ENCODE assay signal across 21 mouse cellular contexts in genomic region chr5:139758096-139758495, GRCm38 (mm10). TPM values are rescaled to one million over a fixed set of nuclear protein-coding genes. Genes with fewer than 3 reads are reported as not detected.
DNase-seq lines count a peak whose midpoint lies in the region; ATAC-seq and TF ChIP-seq lines count a peak whose summit lies in the region.
"Had no signal": no experiment of that assay in that cellular context is flagged by ENCODE, and none has a peak within 500 bp of the region (broad histone marks: within the 10 kb centered on the region; RNA-seq: fewer than 3 reads in every experiment).

No protein-coding gene starts in this region.

- ATAC-seq in frontal cortex, adult (ENCODE audit: low TSS enrichment) = peak; percentile 93
- no peak for ATAC-seq in megakaryocyte-erythroid progenitor cell, adult 5-6 weeks (replicated peaks; ENCODE audit: low FRiP score, low TSS enrichment, poor library complexity, severe bottlenecking)
- ATAC-seq: hindbrain, postnatal 0 days; intestine, postnatal 0 days; lung, postnatal 0 days; midbrain, embryonic 13.5 days had no signal

- peak overlapping the region; percentile 67 for H3K27ac ChIP-seq in left cerebral cortex, adult 2 months
- H3K27ac ChIP-seq: embryonic facial prominence, embryonic 10.5 days; heart, embryonic 10.5 days; hindbrain, embryonic 10.5 days; hindbrain, postnatal 0 days; limb, embryonic 15.5 days; liver, embryonic 15.5 days; midbrain, embryonic 13.5 days; neural tube, embryonic 13.5 days; stomach, postnatal 0 days had no signal

- intact Hi-C loops in left cerebral cortex, adult 2 months (cut with DNase I) = no loop called here

- no peak for DNase-seq in frontal cortex, postnatal 14 days (ENCODE audit: low spot score in 2 of 2)
- DNase-seq in left cerebral cortex, adult 2 months (ENCODE audit: extremely low spot score in 1 of 2, low spot score in 2 of 2) = peak; percentile 48 to 65
- DNase-seq in left cerebral cortex, adult 11 months (ENCODE audit: low spot score) = no peak
- DNase-seq in frontal cortex, postnatal 36 days (ENCODE audit: low spot score in 2 of 2) = peak; percentile 69 to 79
- DNase-seq in telencephalon, adult 2 months (ENCODE audit: low read depth, low spot score) = peak; percentile 81
- DNase-seq in cerebellum, adult 9-10 months = no peak
- DNase-seq: adrenal gland, postnatal 36 days; cerebellum, adult 18-20 months had no signal

- no peak overlapping the region for H3K4me3 ChIP-seq in left cerebral cortex, adult 2 months
- H3K4me3 ChIP-seq: embryonic facial prominence, embryonic 10.5 days; heart, embryonic 10.5 days; hindbrain, embryonic 10.5 days; limb, embryonic 15.5 days; liver, embryonic 15.5 days; midbrain, embryonic 13.5 days; neural tube, embryonic 13.5 days had no signal

- TF ChIP-seq CTCF in left cerebral cortex, adult 2 months (IDR thresholded peaks at IDR 0.05) = no peak

RNA-seq across cellular contexts. Expression of gene Ints1, which starts 17.4 kb away (rescaled TPM):
- 100 to 1,000 TPM in 1 of 2 experiments, 10 to 100 TPM in 1; 91.9 to 102 TPM for total RNA-seq in left cerebral cortex, adult 2 months (2021)
- 106 and 117 TPM in 2 replicates for total RNA-seq in megakaryocyte-erythroid progenitor cell, adult 5-6 weeks (2014; fragmentation: Nextera tagmentation)
- total RNA-seq in megakaryocyte-erythroid progenitor cell, adult 5-6 weeks (2017) = 33.9 and 34.7 TPM in 2 replicates

RNA-seq across cellular contexts. Expression of gene Micall2, which starts 22.0 kb away (rescaled TPM):
- 1 to 10 TPM; 2.2 to 3.7 TPM for total RNA-seq in left cerebral cortex, adult 2 months (2021)
- 13.2 and 13.9 TPM in 2 replicates for total RNA-seq in megakaryocyte-erythroid progenitor cell, adult 5-6 weeks (2014; fragmentation: Nextera tagmentation)
- total RNA-seq in megakaryocyte-erythroid progenitor cell, adult 5-6 weeks (2017) = 2.6 and 5.7 TPM in 2 replicates

RNA-seq across cellular contexts. Expression of gene Mafk, which starts 33.2 kb away (rescaled TPM):
- 10 to 100 TPM in 1 of 2 experiments, 1 to 10 TPM in 1; 8.9 to 11.5 TPM for total RNA-seq in left cerebral cortex, adult 2 months (2021)
- 23.8 and 24.3 TPM in 2 replicates for total RNA-seq in megakaryocyte-erythroid progenitor cell, adult 5-6 weeks (2014; fragmentation: Nextera tagmentation)
- total RNA-seq in megakaryocyte-erythroid progenitor cell, adult 5-6 weeks (2017) = 40.1 and 49.3 TPM in 2 replicates

Comparison
In these comparisons a context has a peak if more than half of its experiments do, and no peak if none do; other contexts are left out.
1. DNase-seq: peak in left cerebral cortex, adult 2 months (2 of 2), frontal cortex, postnatal 36 days (2 of 2) and telencephalon, adult 2 months (single experiment); none in frontal cortex, postnatal 14 days (0 of 2), left cerebral cortex, adult 11 months (single experiment) and cerebellum, adult 9-10 months (single experiment).